Mouse (Mus musculus) CH12.LX (cell line): ENCODE measurements at regions not wholly inside any gene's neighbourhood (a gene's known extent, or its start where the extent isn't known, plus 50 kb on each side); places are given as distances from the start of the nearest gene placed in this dataset.

ENCODE experiments used
- DNase-seq: peaks from one replicate; pipeline ENCODE4 v3.0.0-alpha.2; 2013; ENCODE audit errors: extremely low read depth
- H3K27ac ChIP-seq: 2 replicates; pipeline ENCODE4 v1.5.1; 2012; ENCODE audit warnings: low read depth, mild to moderate bottlenecking, control low read depth, moderate library complexity; ENCODE audit not compliant: insufficient read depth
- H3K27me3 ChIP-seq: replicated peaks from 2 replicates; pipeline ENCODE3; 2012; ENCODE audit warnings: inconsistent platforms
- H3K36me3 ChIP-seq, 2 experiments: replicated peaks in 1 of 2; 2 replicates each; pipeline versions ENCODE3 to v1.6.1; 2012; ENCODE audit warnings: inconsistent platforms in 1 of 2, low read length in 1 of 2, mild to moderate bottlenecking in 1 of 2, mixed read lengths in 1 of 2, moderate library complexity in 1 of 2; ENCODE audit not compliant: control insufficient read depth in 1 of 2, insufficient read depth in 1 of 2
- H3K4me1 ChIP-seq, 2 experiments: 2 replicates each; pipeline ENCODE4 v1.6.1; 2012; ENCODE audit warnings: inconsistent platforms in 1 of 2, moderate library complexity in 1 of 2; ENCODE audit not compliant: insufficient read depth in 2 of 2, control insufficient read depth in 1 of 2
- H3K4me2 ChIP-seq: 2 replicates; pipeline ENCODE4 v1.6.1; 2012; ENCODE audit warnings: low read depth, mild to moderate bottlenecking, control low read depth; ENCODE audit not compliant: poor library complexity, insufficient read depth, severe bottlenecking
- H3K4me3 ChIP-seq, 3 experiments: fragments of 150-350 bp in 1 of 3; sonication (generic) in 1 of 3; replicated peaks in 1 of 3; 2 replicates each; pipeline versions ENCODE3 to v1.5.1; 2011 to 2012; ENCODE audit warnings: low read depth in 2 of 3, low read length in 2 of 3, mild to moderate bottlenecking in 2 of 3, moderate library complexity in 2 of 3, control low read depth in 1 of 3, improper control_type of control experiment in 1 of 3, inconsistent platforms in 1 of 3, mixed read lengths in 1 of 3; ENCODE audit not compliant: poor library complexity in 1 of 3
- H3K79me2 ChIP-seq: replicated peaks from 2 replicates; pipeline ENCODE4 v1.6.1; 2012; ENCODE audit warnings: mild to moderate bottlenecking, moderate library complexity; ENCODE audit not compliant: control insufficient read depth, poor library complexity, insufficient read depth, severe bottlenecking; ENCODE audit errors: extremely low read depth
- H3K9ac ChIP-seq: 2 replicates; pipeline ENCODE4 v1.6.1; 2012; ENCODE audit warnings: low read depth, mild to moderate bottlenecking, control low read depth, moderate library complexity; ENCODE audit not compliant: insufficient read depth
- H3K9me3 ChIP-seq: replicated peaks from 2 replicates; pipeline ENCODE3; 2012; ENCODE audit warnings: low read length, inconsistent platforms, mixed read lengths
- BHLHE40 ChIP-seq: IDR thresholded peaks from 2 replicates; pipeline ENCODE4 v1.6.1; 2011; ENCODE audit warnings: mild to moderate bottlenecking, low read depth, low read length, improper control_type of control experiment
- CHD1 ChIP-seq: IDR thresholded peaks from 2 replicates; pipeline ENCODE4 v1.6.1; 2012; ENCODE audit warnings: low read depth, low read length, improper control_type of control experiment, inconsistent platforms
- CHD2 ChIP-seq: IDR thresholded peaks from 2 replicates; pipeline ENCODE4 v1.6.1; 2011; ENCODE audit warnings: low read length, improper control_type of control experiment
- CTCF ChIP-seq, 2 experiments: IDR thresholded peaks in 1 of 2; conservative IDR thresholded peaks in 1 of 2; 2 replicates each; pipeline ENCODE4 v1.5.1; 2011 to 2012; ENCODE audit warnings: low read depth in 2 of 2, low read length in 2 of 2, improper control_type of control experiment in 1 of 2, inconsistent platforms in 1 of 2, mild to moderate bottlenecking in 1 of 2, moderate library complexity in 1 of 2
- E2F4 ChIP-seq: IDR thresholded peaks from 2 replicates; pipeline ENCODE4 v1.6.1; 2011; ENCODE audit warnings: low read depth, low read length, improper control_type of control experiment; ENCODE audit not compliant: insufficient replicate concordance
- ETS1 ChIP-seq: conservative IDR thresholded peaks from 2 replicates; pipeline ENCODE4 v1.6.1; 2012; ENCODE audit warnings: low read depth, mild to moderate bottlenecking, inconsistent platforms, low read length, improper control_type of control experiment, moderate library complexity
- GABPA ChIP-seq: IDR thresholded peaks from 2 replicates; pipeline ENCODE4 v1.6.1; 2012; ENCODE audit warnings: low read depth, low read length, improper control_type of control experiment, inconsistent platforms; ENCODE audit not compliant: insufficient replicate concordance
- HCFC1 ChIP-seq: IDR thresholded peaks from 2 replicates; pipeline ENCODE4 v1.6.1; 2012; ENCODE audit warnings: low read depth, mild to moderate bottlenecking, inconsistent platforms, low read length, improper control_type of control experiment
- IRF4 ChIP-seq: IDR thresholded peaks from 2 replicates; pipeline ENCODE4 v1.6.1; 2014; ENCODE audit warnings: low read depth, mild to moderate bottlenecking, inconsistent platforms, low read length, improper control_type of control experiment
- JUND ChIP-seq: conservative IDR thresholded peaks from 2 replicates; pipeline ENCODE4 v1.6.1; 2011; ENCODE audit warnings: low read depth, low read length, improper control_type of control experiment
- KAT2A ChIP-seq: IDR thresholded peaks from 2 replicates; pipeline ENCODE4 v1.6.1; 2012; ENCODE audit warnings: low read length, improper control_type of control experiment, inconsistent platforms; ENCODE audit not compliant: insufficient replicate concordance
- MAFK ChIP-seq: IDR thresholded peaks from 2 replicates; pipeline ENCODE4 v1.6.1; 2011; ENCODE audit warnings: low read length, improper control_type of control experiment; ENCODE audit not compliant: insufficient replicate concordance
- MAX ChIP-seq: IDR thresholded peaks from 2 replicates; pipeline ENCODE4 v1.6.1; 2011; ENCODE audit warnings: low read length, improper control_type of control experiment
- MAZ ChIP-seq: IDR thresholded peaks from 2 replicates; pipeline ENCODE4 v1.6.1; 2012; ENCODE audit warnings: low read depth, mild to moderate bottlenecking, inconsistent platforms, low read length, improper control_type of control experiment, moderate library complexity
- MEF2A ChIP-seq: IDR thresholded peaks from 2 replicates; pipeline ENCODE4 v1.6.1; 2014; ENCODE audit warnings: low read depth, mild to moderate bottlenecking, inconsistent platforms, low read length, improper control_type of control experiment, borderline replicate concordance
- MYC ChIP-seq: IDR thresholded peaks from 2 replicates; pipeline ENCODE4 v1.6.1; 2011; ENCODE audit warnings: low read depth, mild to moderate bottlenecking, improper control_type of control experiment, low read length
- NELFE ChIP-seq: IDR thresholded peaks from 2 replicates; pipeline ENCODE4 v1.6.1; 2011; ENCODE audit warnings: low read depth, low read length, improper control_type of control experiment
- NRF1 ChIP-seq: IDR thresholded peaks from 2 replicates; pipeline ENCODE4 v1.6.1; 2014; ENCODE audit warnings: low read depth, mild to moderate bottlenecking, inconsistent platforms, low read length, improper control_type of control experiment, moderate library complexity
- PAX5 ChIP-seq: IDR thresholded peaks from 2 replicates; pipeline ENCODE4 v1.6.1; 2012; ENCODE audit warnings: low read length, inconsistent platforms, mixed read lengths
- POLR2A ChIP-seq: IDR thresholded peaks from 2 replicates; pipeline ENCODE4 v1.6.1; 2011; ENCODE audit warnings: low read depth, mild to moderate bottlenecking, improper control_type of control experiment, low read length
- RAD21 ChIP-seq: IDR thresholded peaks from 2 replicates; pipeline ENCODE4 v1.6.1; 2011; ENCODE audit warnings: low read depth, mild to moderate bottlenecking, low read length, improper control_type of control experiment, moderate library complexity
- RCOR1 ChIP-seq: conservative IDR thresholded peaks from 2 replicates; pipeline ENCODE4 v1.6.1; 2012; ENCODE audit warnings: low read depth, mild to moderate bottlenecking, inconsistent platforms, low read length, improper control_type of control experiment
- SIN3A ChIP-seq: IDR thresholded peaks from 2 replicates; pipeline ENCODE4 v1.6.1; 2012; ENCODE audit warnings: low read length, improper control_type of control experiment, inconsistent platforms
- SMC3 ChIP-seq: IDR thresholded peaks from 2 replicates; pipeline ENCODE4 v1.6.1; 2011; ENCODE audit warnings: low read depth, low read length, improper control_type of control experiment
- TBP ChIP-seq: conservative IDR thresholded peaks from 2 replicates; pipeline ENCODE4 v1.6.1; 2011; ENCODE audit warnings: low read depth, low read length, improper control_type of control experiment
- TCF12 ChIP-seq: IDR thresholded peaks from 2 replicates; pipeline ENCODE4 v1.6.1; 2014; ENCODE audit warnings: low read depth, mild to moderate bottlenecking, inconsistent platforms, low read length, improper control_type of control experiment
- UBTF ChIP-seq: IDR thresholded peaks from 2 replicates; pipeline ENCODE4 v1.6.1; 2012; ENCODE audit warnings: low read depth, mild to moderate bottlenecking, inconsistent platforms, low read length, improper control_type of control experiment, moderate library complexity
- USF1 ChIP-seq: IDR thresholded peaks from 2 replicates; pipeline ENCODE4 v1.6.1; 2014; ENCODE audit warnings: low read depth, mild to moderate bottlenecking, inconsistent platforms, low read length, improper control_type of control experiment
- USF2 ChIP-seq: conservative IDR thresholded peaks from 2 replicates; pipeline ENCODE4 v1.6.1; 2011; ENCODE audit warnings: low read depth, low read length, improper control_type of control experiment
- ZC3H11A ChIP-seq: IDR thresholded peaks from 2 replicates; pipeline ENCODE4 v1.6.1; 2012; ENCODE audit warnings: low read depth, mild to moderate bottlenecking, inconsistent platforms, low read length, improper control_type of control experiment
- ZKSCAN1 ChIP-seq: IDR thresholded peaks from 2 replicates; pipeline ENCODE4 v1.6.1; 2012; ENCODE audit warnings: low read depth, inconsistent platforms, low read length, improper control_type of control experiment, borderline replicate concordance
- ZMIZ1 ChIP-seq: IDR thresholded peaks from 2 replicates; pipeline ENCODE4 v1.6.1; 2012; ENCODE audit warnings: low read depth, mild to moderate bottlenecking, inconsistent platforms, low read length, improper control_type of control experiment
- ZNF384 ChIP-seq: IDR thresholded peaks from 2 replicates; pipeline ENCODE4 v1.6.1; 2012; ENCODE audit warnings: low read depth, low read length, improper control_type of control experiment, inconsistent platforms
- dilution Hi-C: fragments of 300-500 bp; cut with MboI; formaldehyde crosslinking; loops from 2 replicates; pipeline ENCODE4 v1.14.3; 2020; ENCODE audit warnings: low sequenced_read_pairs; ENCODE audit not compliant: extremely low pct_unique_long_range_greater_than_20kb, extremely low pct_ligation_motif_present
- in situ Hi-C: fragments of 300-500 bp; cut with MboI; formaldehyde crosslinking; loops from 3 replicates; pipeline ENCODE4 v1.14.3; 2019; ENCODE audit warnings: low sequenced_read_pairs, low pct_ligation_motif_present, low pct_unique_long_range_greater_than_20kb, mixed read lengths

DNA sequence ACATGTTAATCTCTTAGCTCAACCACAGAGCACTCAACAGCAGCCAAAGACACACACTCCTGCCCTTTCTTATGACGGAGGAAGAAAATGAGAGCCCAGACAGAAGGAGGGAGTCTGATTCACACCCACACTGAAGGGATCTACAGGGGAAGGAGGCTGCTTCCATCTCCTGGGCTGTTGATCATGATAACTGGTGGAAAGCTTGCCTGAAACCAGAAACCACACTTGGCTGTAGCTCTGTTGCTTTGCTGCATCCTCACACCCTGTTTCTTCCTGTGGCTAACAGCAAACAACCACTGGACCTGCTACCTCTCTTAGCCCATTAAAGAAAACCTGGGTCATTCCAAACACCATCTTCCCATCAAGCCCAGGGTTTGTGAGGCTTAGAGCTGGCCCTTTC is 257.2 kb upstream of the Runx1 start:
- no peak overlapping the region for H3K4me3 ChIP-seq
- H3K27me3 ChIP-seq, result no peaks in the 10 kb centered on the region
- H3K9ac ChIP-seq, result no peak overlapping the region
- DNase-seq, result no peak
- TF ChIP-seq MAX (no peak), ZNF384 (no peak), NRF1 (no peak), ZC3H11A (no peak), RAD21 (no peak), TCF12 (no peak), PAX5 (no peak), BHLHE40 (no peak)
- no peaks in the 10 kb centered on the region for H3K79me2 ChIP-seq
- dilution Hi-C loops, result no loop called here
- no peaks in the 10 kb centered on the region for H3K36me3 ChIP-seq
- H3K4me1 ChIP-seq, result peaks cover 8 to 40% of the 10 kb centered on the region in 2 experiments
- no peak overlapping the region for H3K4me2 ChIP-seq
- H3K9me3 ChIP-seq, result peaks cover 1% of the 10 kb centered on the region
- in situ Hi-C loops, result no loop called here
- H3K27ac ChIP-seq, result no peak overlapping the region

- Histone ChIP-seq H3K4me3 (no peak overlapping the region), H3K9ac (no peak overlapping the region), H3K27me3 (no peaks in the 10 kb centered on the region), H3K4me2 (no peak overlapping the region), H3K79me2 (no peaks in the 10 kb centered on the region), H3K9me3 (peaks cover 2% of the 10 kb centered on the region), H3K36me3 (no peaks in the 10 kb centered on the region), H3K27ac (no peak overlapping the region), H3K4me1 (peaks cover 8 to 37% of the 10 kb centered on the region in 2 experiments)
- dilution Hi-C loops, result no loop called here
- in situ Hi-C loops, result no loop called here
- DNase-seq, result peak; percentile 27
- TF ChIP-seq PAX5 (no peak), ZKSCAN1 (no peak), BHLHE40 (0 out of 2 replicates have a peak, but pooled peaks have one; percentile 27), E2F4 (no peak), SMC3 (no peak), JUND (no peak), CHD1 (no peak), CHD2 (no peak), RCOR1 (no peak), KAT2A (no peak), HCFC1 (no peak), IRF4 (peak; percentile 75; the same call in 1 of the 2 replicates), USF1 (no peak), MAX (no peak), TBP (no peak), ZNF384 (no peak), CTCF (conservative IDR thresholded peaks at IDR 0.05 in 1 of 2, IDR thresholded peaks at IDR 0.05 in 1 of 2; ENCODE audit: low read depth in 2 of 2, low read length in 2 of 2) (no peak), GABPA (no peak), MAFK (no peak), UBTF (no peak), ZMIZ1 (no peak), MYC (no peak), USF2 (no peak), SIN3A (no peak), TCF12 (peak; percentile 28; the same call in 1 of the 2 replicates), MEF2A (peak; percentile 36; the same call in 1 of the 2 replicates), NELFE (no peak), ZC3H11A (no peak), POLR2A (no peak), MAZ (no peak), ETS1 (0 out of 2 replicates have a peak, but pooled peaks have one; percentile 20)
Measured at GRCm38 (mm10) chr16:93081533-93081932, 255.6 kb upstream of the Runx1 start.
